24 mouse cellular contexts compared by ENCODE assay signal in the genomic region with DNA sequence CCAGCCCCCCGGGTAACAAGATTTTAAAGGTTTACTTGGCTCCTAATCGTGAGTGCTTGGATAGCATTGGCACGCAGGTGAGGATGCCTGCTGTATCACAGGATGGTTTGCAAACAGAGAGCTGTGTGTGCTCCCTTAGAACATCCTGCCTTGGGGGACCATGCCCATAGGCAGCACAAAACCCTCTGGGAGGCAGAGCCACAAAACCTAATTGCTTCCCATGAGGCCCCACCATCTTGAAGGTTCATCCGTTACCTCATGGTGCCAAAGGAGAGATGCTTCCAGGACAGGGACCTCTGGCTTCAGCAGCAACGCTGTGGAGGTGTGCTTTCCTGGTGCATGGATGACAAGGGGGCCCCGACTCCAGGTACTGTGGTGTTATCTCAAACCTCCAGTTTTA. TPM values are rescaled to one million over a fixed set of nuclear protein-coding genes. Genes with fewer than 3 reads are reported as not detected.
DNase-seq lines count a peak whose midpoint lies in the region; ATAC-seq and TF ChIP-seq lines count a peak whose summit lies in the region.
"Had no signal": no experiment of that assay in that cellular context is flagged by ENCODE, and none has a peak within 500 bp of the region (broad histone marks: within the 10 kb centered on the region; RNA-seq: fewer than 3 reads in every experiment).

No protein-coding gene starts in this region.

- DNase-seq in heart, adult 11 months, result peak; percentile 74
- no peak for DNase-seq in heart, adult 9 months (ENCODE audit: low spot score in 2 of 2)
- DNase-seq in heart, postnatal 14 days, result no peak
- peak; percentile 4 for DNase-seq in intestine, embryonic 14.5 days (ENCODE audit: low spot score)
- DNase-seq: adrenal gland, adult 8-10 months; adrenal gland, postnatal 14 days; adrenal gland, postnatal 36 days; B cell, adult 2 months; cerebellum, adult 11-12 months; cerebellum, adult 2 months; cerebellum, adult 9-10 months; cerebellum, postnatal 10 days; cerebellum, postnatal 25 days had no signal

- H3K4me3 ChIP-seq in heart, embryonic 12.5 days, result no peak overlapping the region
- H3K4me3 ChIP-seq in intestine, embryonic 14.5 days (ENCODE audit: low read depth, low read length), result no peak overlapping the region
- H3K4me3 ChIP-seq in intestine, postnatal 0 days (ENCODE audit: low read depth, low read length), result no peak overlapping the region
- H3K4me3 ChIP-seq: embryonic facial prominence, embryonic 10.5 days; embryonic facial prominence, embryonic 12.5 days; forebrain, embryonic 13.5 days; forebrain, embryonic 15.5 days had no signal

- intact Hi-C loops in heart, postnatal 14 days (cut with DNase I), result no loop called here

- H3K27me3 ChIP-seq in heart, embryonic 12.5 days (replicated peaks), result no peaks in the 10 kb centered on the region
- H3K27me3 ChIP-seq in intestine, embryonic 14.5 days (replicated peaks; ENCODE audit: control insufficient read depth, insufficient read depth, low read length), result no peaks in the 10 kb centered on the region
- no peaks in the 10 kb centered on the region for H3K27me3 ChIP-seq in intestine, postnatal 0 days (replicated peaks; ENCODE audit: control insufficient read depth, insufficient read depth, low read length)
- H3K27me3 ChIP-seq: CH12.LX; embryonic facial prominence, embryonic 12.5 days; forebrain, embryonic 15.5 days; Patski had no signal

- H3K4me1 ChIP-seq in heart, embryonic 12.5 days (replicated peaks), result peaks cover 34% of the 10 kb centered on the region
- no peaks in the 10 kb centered on the region for H3K4me1 ChIP-seq in intestine, embryonic 14.5 days (replicated peaks; ENCODE audit: control insufficient read depth, insufficient read depth, low read length)
- no peaks in the 10 kb centered on the region for H3K4me1 ChIP-seq in intestine, postnatal 0 days (replicated peaks; ENCODE audit: control insufficient read depth, insufficient read depth, low read length)
- H3K4me1 ChIP-seq: embryonic facial prominence, embryonic 10.5 days; embryonic facial prominence, embryonic 12.5 days; forebrain, embryonic 13.5 days; forebrain, embryonic 15.5 days had no signal

- TF ChIP-seq CTCF in intestine, postnatal 0 days (IDR thresholded peaks at IDR 0.05; ENCODE audit: low read depth), result no peak

- 0 out of 2 replicates have a peak overlapping the region, but pooled peaks have one; percentile 5 for H3K4me2 ChIP-seq in heart, embryonic 12.5 days
- H3K4me2 ChIP-seq in intestine, embryonic 14.5 days (ENCODE audit: low read length), result no peak overlapping the region
- no peak overlapping the region for H3K4me2 ChIP-seq in intestine, postnatal 0 days (replicated peaks; ENCODE audit: low read depth)
- H3K4me2 ChIP-seq: embryonic facial prominence, embryonic 12.5 days; forebrain, embryonic 13.5 days; forebrain, embryonic 15.5 days had no signal

- H3K27ac ChIP-seq in heart, embryonic 12.5 days (ENCODE audit: poor library complexity, severe bottlenecking), result peak overlapping the region; percentile 36; the same call in 1 of the 2 replicates
- no peak overlapping the region for H3K27ac ChIP-seq in intestine, embryonic 14.5 days (ENCODE audit: low read depth)
- no peak overlapping the region for H3K27ac ChIP-seq in intestine, postnatal 0 days (ENCODE audit: low read depth, low read length)
- H3K27ac ChIP-seq: embryonic facial prominence, embryonic 10.5 days; embryonic facial prominence, embryonic 12.5 days; forebrain, embryonic 13.5 days; forebrain, embryonic 15.5 days had no signal

- no peaks in the 10 kb centered on the region for H3K9me3 ChIP-seq in heart, embryonic 12.5 days (replicated peaks)
- H3K9me3 ChIP-seq in intestine, embryonic 14.5 days (ENCODE audit: control insufficient read depth, low read length), result no peaks in the 10 kb centered on the region
- no peaks in the 10 kb centered on the region for H3K9me3 ChIP-seq in intestine, postnatal 0 days (ENCODE audit: control insufficient read depth)
- H3K9me3 ChIP-seq: embryonic facial prominence, embryonic 10.5 days; embryonic facial prominence, embryonic 12.5 days; forebrain, embryonic 13.5 days; forebrain, embryonic 15.5 days; G1E had no signal

- peak overlapping the region; percentile 10; the same call in 1 of the 2 replicates for H3K9ac ChIP-seq in heart, embryonic 12.5 days
- no peak overlapping the region for H3K9ac ChIP-seq in intestine, embryonic 14.5 days (ENCODE audit: low read length)
- no peak overlapping the region for H3K9ac ChIP-seq in intestine, postnatal 0 days (ENCODE audit: low read depth, low read length)
- H3K9ac ChIP-seq: embryonic facial prominence, embryonic 12.5 days; forebrain, embryonic 13.5 days; forebrain, embryonic 15.5 days had no signal

- 69% methylated on average over 6 of the region's 6 CpGs for WGBS in heart, embryonic 12.5 days
- WGBS in intestine, embryonic 14.5 days, result 81% methylated on average over 6 of the region's 6 CpGs
- 88% methylated on average over 6 of the region's 6 CpGs for WGBS in intestine, postnatal 0 days

- H3K36me3 ChIP-seq in heart, embryonic 12.5 days, result peaks cover 11% of the 10 kb centered on the region
- peaks cover 16% of the 10 kb centered on the region for H3K36me3 ChIP-seq in intestine, embryonic 14.5 days (ENCODE audit: control insufficient read depth, insufficient read depth, low read length)
- peaks cover 9% of the 10 kb centered on the region for H3K36me3 ChIP-seq in intestine, postnatal 0 days (ENCODE audit: control insufficient read depth, insufficient read depth)

- no peak for ATAC-seq in heart, embryonic 12.5 days (ENCODE audit: insufficient number of reproducible peaks, low FRiP score)
- no peak for ATAC-seq in intestine, embryonic 14.5 days (replicated peaks; ENCODE audit: low FRiP score, low TSS enrichment, low read depth)
- ATAC-seq in intestine, postnatal 0 days, result no peak
- ATAC-seq: activated CD4-positive, CD25-positive, alpha-beta regulatory T cell, adult 4 months; CD4-positive, CD25-positive, alpha-beta regulatory T cell, adult 4 months; forebrain, embryonic 13.5 days; forebrain, embryonic 15.5 days; Patski had no signal

RNA-seq across cellular contexts. Expression of gene Nexn, which starts 5.7 kb away (rescaled TPM):
- polyA plus RNA-seq in heart, embryonic 12.5 days (2016; fragmentation: Nextera tagmentation; extraction: Ambion mirVana), result 226 and 246 TPM in 2 replicates
- total RNA-seq in heart, postnatal 14 days (2021), result 100 to 1,000 TPM; 297 to 301 TPM
- 26.8 and 29.4 TPM in 2 replicates for polyA plus RNA-seq in intestine, embryonic 14.5 days (2014; fragmentation: Nextera tagmentation; extraction: Ambion mirVana)
- polyA plus RNA-seq in intestine, postnatal 0 days (2015; fragmentation: Nextera tagmentation; extraction: Ambion mirVana), result 30.0 and 30.3 TPM in 2 replicates
- polyA plus RNA-seq: G1E had no signal

Comparison
In these comparisons a context has a peak if more than half of its experiments do, and no peak if none do; other contexts are left out.
1. DNase-seq: peak in heart, adult 11 months (single experiment) and intestine, embryonic 14.5 days (single experiment); none in heart, adult 9 months (0 of 2) and heart, postnatal 14 days (0 of 2).